Mouse (Mus musculus): ENCODE measurements around the gene Serpina3c. TPM values are rescaled to one million over a fixed set of nuclear protein-coding genes. Genes with fewer than 3 reads are reported as not detected.
"Not testable (repeated sequence)": the region's sequence is repeated elsewhere in the genome, so short reads cannot be mapped to it uniquely, and the experiment has no call there.

The Serpina3c gene
- polyA plus RNA-seq, 1 experiment from 2014 or later: not detected

DNA sequence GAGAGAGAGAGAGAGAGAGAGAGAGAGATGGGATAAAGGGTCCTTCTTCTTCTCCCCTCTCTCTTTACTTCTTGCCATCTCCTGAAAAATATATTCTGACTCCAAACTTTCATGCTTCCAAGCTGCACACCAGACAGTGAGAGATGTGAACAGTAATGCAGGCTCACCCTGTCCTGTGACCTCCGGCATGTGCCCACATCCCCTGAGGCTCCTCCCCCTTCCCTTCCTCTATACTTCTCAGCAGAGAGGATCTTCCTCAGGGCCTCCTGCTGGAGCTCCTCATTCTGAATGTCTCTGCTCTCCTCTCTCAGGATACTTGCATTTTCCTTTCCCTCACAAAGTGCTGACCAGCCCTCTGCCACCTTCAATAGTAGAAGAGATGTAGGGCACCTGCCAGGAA lies 11.2 kb downstream of the Serpina3c start:
- Histone ChIP-seq H3K4me3 (no peak overlapping the region), H3K27me3 (no peaks in the 10 kb centered on the region), H3K4me1 (replicated peaks) (no peaks in the 10 kb centered on the region), H3K4me2 (no peak overlapping the region), H3K36me3 (no peaks in the 10 kb centered on the region), H3K27ac (no peak overlapping the region), H3K9ac (no peak overlapping the region), H3K9me3 (no peaks in the 10 kb centered on the region)
- ATAC-seq (ENCODE audit: low FRiP score): no peak
- WGBS: 56% methylated on average over 1 of the region's 1 CpGs

DNA sequence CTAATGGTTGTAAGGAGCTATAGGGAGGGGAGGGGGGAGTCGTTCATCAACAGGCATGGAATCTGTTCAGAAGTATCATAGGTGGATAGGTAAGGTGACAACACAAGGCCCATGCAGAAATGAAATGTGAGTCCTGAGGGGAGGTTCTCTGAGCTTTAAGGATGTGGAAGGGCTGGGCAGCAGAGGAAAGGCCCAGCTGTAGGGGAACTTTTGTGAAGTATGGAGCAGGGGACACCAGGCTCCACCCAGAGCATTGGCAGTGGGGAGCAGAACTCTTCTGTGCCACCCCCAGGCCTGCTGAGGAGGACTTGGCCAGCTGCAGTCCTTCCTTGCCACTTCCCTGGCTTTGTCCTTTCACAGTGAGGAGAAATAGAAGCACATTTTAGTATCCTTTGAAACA lies 12.2 kb downstream of the Serpina3c start:
- Histone ChIP-seq H3K9me3 (no peaks in the 10 kb centered on the region), H3K4me1 (replicated peaks) (no peaks in the 10 kb centered on the region), H3K4me2 (no peak overlapping the region), H3K27me3 (no peaks in the 10 kb centered on the region), H3K36me3 (no peaks in the 10 kb centered on the region), H3K9ac (no peak overlapping the region), H3K4me3 (no peak overlapping the region), H3K27ac (no peak overlapping the region)
- no peak for ATAC-seq (ENCODE audit: low FRiP score)
- 87% methylated on average over 1 of the region's 1 CpGs for WGBS

DNA sequence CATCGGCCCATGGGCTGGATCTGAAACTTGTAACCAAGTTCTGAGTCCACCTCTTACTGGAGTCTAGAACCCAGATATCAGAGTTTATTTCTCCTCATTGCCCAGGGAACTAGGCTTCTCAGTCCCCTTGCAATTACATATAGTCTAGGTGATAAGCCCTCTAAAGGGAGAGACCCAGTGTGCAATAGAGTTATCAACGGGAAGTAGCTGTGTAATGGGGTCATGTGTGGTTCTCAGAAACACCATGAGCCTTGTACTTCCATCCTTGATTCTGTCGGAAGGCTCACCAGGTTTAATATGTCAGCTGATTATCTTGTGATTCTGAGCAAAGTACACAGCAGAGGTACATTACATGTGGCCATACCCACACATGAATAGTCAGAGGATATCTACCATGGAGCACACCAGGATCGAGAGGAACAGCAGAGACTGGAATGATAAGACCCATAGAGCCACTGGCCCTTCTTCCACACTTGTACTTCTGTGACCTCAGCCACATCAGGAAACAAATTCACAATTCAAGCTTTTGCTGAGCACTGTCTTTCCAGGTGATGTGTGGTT lies 13.0 kb downstream of the Serpina3c start:
- Histone ChIP-seq H3K9ac (no peak overlapping the region), H3K4me3 (no peak overlapping the region), H3K36me3 (no peaks in the 10 kb centered on the region), H3K27ac (no peak overlapping the region), H3K4me1 (replicated peaks) (no peaks in the 10 kb centered on the region), H3K4me2 (no peak overlapping the region), H3K9me3 (no peaks in the 10 kb centered on the region), H3K27me3 (no peaks in the 10 kb centered on the region)
- 90% methylated on average over 4 of the region's 4 CpGs for WGBS
- no peak for ATAC-seq (ENCODE audit: low FRiP score)

DNA sequence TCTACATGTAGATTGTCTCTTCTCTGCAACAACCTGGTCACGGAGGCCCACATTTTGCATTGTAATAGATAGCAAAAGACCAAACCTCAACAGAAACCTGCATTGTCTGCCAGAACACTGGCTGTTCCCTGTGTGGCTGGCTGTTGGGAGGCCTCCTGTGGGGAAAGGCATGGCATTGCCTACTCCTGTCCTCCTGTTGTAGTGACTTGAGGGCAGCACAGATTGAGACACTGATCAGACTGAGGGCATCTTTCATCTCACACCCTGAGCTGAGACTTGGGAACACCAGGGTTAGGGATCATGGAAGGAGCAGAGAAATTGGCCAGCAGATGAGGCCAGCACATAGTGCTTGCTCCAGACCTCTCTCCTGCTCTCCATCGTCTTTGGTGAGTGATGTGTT lies 15.5 kb downstream of the Serpina3c start:
- Histone ChIP-seq H3K4me3 (no peak overlapping the region), H3K36me3 (no peaks in the 10 kb centered on the region), H3K9ac (no peak overlapping the region), H3K9me3 (no peaks in the 10 kb centered on the region), H3K27me3 (no peaks in the 10 kb centered on the region), H3K4me1 (replicated peaks) (no peaks in the 10 kb centered on the region), H3K4me2 (no peak overlapping the region), H3K27ac (no peak overlapping the region)
- ATAC-seq (ENCODE audit: low FRiP score): no peak
- WGBS: 86% methylated on average over 2 of the region's 2 CpGs

DNA sequence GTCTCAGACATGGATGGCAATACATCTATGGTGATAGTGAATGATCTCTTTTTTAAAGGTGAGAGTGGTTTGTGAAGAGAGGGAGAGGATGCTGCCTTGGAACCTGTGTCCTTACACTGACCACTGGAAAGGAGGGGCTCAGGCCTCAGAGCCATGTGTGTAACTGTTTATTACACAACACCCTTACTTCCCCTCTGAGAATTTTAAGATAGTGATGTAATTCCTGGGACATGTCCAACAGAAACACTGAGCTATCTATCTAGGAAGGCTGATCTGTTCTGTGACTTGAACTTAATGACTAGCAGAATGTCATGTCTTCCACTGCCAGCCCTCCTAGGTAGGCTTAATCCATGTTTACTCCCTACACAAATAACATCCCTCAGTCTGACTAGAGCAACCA lies 22.6 kb downstream of the Serpina3c start:
- Histone ChIP-seq H3K27me3 (no peaks in the 10 kb centered on the region), H3K27ac (no peak overlapping the region), H3K4me2 (no peak overlapping the region), H3K4me1 (replicated peaks) (no peaks in the 10 kb centered on the region), H3K9me3 (no peaks in the 10 kb centered on the region), H3K36me3 (no peaks in the 10 kb centered on the region), H3K4me3 (no peak overlapping the region), H3K9ac (no peak overlapping the region)
- ATAC-seq (ENCODE audit: low FRiP score): no peak

DNA sequence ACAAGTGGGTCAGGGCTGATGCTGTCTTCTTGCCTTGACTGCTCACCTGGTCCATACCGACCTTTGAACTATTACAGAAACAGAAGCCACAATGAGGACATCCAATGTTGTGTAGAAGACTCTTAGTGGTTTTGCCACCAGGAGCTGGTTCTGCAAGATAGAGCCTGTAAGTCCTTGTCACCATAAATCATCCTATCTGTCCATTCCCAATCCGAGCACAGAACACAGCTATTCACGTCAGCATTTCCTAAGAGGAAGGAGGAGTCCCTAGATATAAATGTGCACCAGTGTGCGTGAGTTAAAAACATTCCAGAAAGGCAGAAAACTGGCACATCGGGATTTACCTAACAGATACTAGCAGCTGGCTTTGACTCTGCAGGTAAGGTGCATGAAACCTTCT lies 26.0 kb downstream of the Serpina3c start, which contains the start of gene Serpina3b:
Serpina3b (plus strand) TSS at position 301 of the 400 bp plus-strand sequence.
- WGBS: 90% methylated on average over 5 of the region's 5 CpGs
- no peak within 1 kb of the TSS for H3K4me2 ChIP-seq
- no peak for ATAC-seq (ENCODE audit: low FRiP score)
- H3K9me3 ChIP-seq: no peaks in the 10 kb centered on the region
- no peak within 1 kb of the TSS for H3K4me3 ChIP-seq
- no peaks in the 10 kb centered on the region for H3K27me3 ChIP-seq
- no peak within 1 kb of the TSS for H3K9ac ChIP-seq
- no peak within 1 kb of the TSS for H3K27ac ChIP-seq
- H3K4me1 ChIP-seq (replicated peaks): no peaks in the 10 kb centered on the region
- no peaks in the 10 kb centered on the region for H3K36me3 ChIP-seq

DNA sequence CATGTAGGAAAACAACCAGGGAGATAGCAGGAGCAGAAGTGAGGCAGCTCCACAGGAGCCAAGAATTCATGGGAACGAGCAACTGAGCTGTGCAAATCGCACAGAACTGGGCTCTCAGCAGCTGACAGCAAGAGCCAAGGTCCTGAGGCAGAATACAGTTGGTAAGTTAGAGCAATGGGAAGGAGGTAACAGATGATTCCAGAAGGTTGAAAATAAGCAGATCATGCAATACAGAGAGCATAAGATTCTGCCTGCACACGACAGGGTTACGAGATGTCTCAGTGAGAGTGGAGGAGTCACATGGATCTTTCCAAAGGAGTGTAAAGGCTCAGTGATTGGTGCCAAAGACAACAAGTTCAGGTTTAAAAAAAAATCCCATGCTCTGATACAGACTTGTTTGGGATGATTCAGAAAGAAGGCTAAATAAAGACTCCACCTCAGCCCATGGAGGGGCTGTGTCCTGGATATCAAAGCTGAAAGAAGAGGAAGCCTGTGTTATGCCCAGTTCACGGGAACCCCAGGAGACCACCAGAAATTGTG lies 28.6 kb downstream of the Serpina3c start:
- Histone ChIP-seq H3K9me3 (no peaks in the 10 kb centered on the region), H3K36me3 (no peaks in the 10 kb centered on the region), H3K4me1 (replicated peaks) (no peaks in the 10 kb centered on the region), H3K27me3 (no peaks in the 10 kb centered on the region), H3K4me2 (no peak overlapping the region), H3K4me3 (no peak overlapping the region), H3K27ac (no peak overlapping the region), H3K9ac (no peak overlapping the region)
- WGBS: 82% methylated on average over 5 of the region's 5 CpGs
- ATAC-seq (ENCODE audit: low FRiP score): no peak

DNA sequence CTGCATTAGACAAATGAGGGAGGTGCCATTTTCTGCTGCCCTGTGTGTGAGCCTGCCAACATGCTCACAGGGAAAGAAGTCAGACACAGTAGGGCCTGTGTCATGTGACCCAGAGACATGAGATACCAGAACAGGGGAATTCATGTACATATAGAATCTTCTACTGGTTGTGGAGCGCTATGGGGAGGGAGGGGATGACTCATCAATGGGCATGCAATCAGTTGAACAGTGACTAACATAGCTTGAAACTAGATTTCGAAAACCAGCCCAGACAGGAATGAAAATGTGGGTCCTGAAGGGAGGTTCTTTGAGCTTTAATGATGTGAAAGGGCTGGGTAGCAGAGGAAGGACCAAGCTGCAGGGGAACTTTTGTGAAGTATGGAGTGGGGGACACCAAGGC lies 29.7 kb downstream of the Serpina3c start:
- ATAC-seq (ENCODE audit: low FRiP score): no peak
- no peaks in the 10 kb centered on the region for H3K4me1 ChIP-seq (replicated peaks)
- no peak overlapping the region for H3K9ac ChIP-seq
- 84% methylated on average over 2 of the region's 2 CpGs for WGBS
- no peak overlapping the region for H3K4me2 ChIP-seq
- no peaks in the 10 kb centered on the region for H3K9me3 ChIP-seq
- no peak overlapping the region for H3K4me3 ChIP-seq
- H3K36me3 ChIP-seq: no peaks in the 10 kb centered on the region
- H3K27ac ChIP-seq: no peak overlapping the region
- no peaks in the 10 kb centered on the region for H3K27me3 ChIP-seq

DNA sequence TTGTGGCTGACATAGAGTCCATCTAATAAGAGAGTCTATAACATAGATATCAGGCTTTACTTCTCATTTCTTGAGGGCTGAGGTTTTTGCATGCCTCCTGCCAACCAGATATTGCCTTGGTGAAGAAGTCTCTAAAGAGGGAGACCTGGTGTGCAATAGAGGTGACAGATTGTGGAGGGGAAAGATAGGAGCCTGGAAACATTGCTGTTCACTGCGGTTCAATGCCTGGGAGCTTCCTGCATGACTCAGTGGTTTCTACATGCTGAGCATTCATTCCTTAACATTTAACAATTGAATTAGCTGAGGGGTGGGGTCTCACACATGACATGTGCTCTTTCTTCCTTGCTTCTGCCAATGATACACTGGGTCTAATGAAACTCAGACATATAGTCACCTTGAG lies 30.6 kb downstream of the Serpina3c start:
- Histone ChIP-seq H3K4me2 (no peak overlapping the region), H3K9ac (no peak overlapping the region), H3K27ac (no peak overlapping the region), H3K36me3 (no peaks in the 10 kb centered on the region), H3K9me3 (no peaks in the 10 kb centered on the region), H3K27me3 (no peaks in the 10 kb centered on the region), H3K4me3 (no peak overlapping the region), H3K4me1 (replicated peaks) (no peaks in the 10 kb centered on the region)
- WGBS: 94% methylated on average over 1 of the region's 1 CpGs
- ATAC-seq (ENCODE audit: low FRiP score): no peak

DNA sequence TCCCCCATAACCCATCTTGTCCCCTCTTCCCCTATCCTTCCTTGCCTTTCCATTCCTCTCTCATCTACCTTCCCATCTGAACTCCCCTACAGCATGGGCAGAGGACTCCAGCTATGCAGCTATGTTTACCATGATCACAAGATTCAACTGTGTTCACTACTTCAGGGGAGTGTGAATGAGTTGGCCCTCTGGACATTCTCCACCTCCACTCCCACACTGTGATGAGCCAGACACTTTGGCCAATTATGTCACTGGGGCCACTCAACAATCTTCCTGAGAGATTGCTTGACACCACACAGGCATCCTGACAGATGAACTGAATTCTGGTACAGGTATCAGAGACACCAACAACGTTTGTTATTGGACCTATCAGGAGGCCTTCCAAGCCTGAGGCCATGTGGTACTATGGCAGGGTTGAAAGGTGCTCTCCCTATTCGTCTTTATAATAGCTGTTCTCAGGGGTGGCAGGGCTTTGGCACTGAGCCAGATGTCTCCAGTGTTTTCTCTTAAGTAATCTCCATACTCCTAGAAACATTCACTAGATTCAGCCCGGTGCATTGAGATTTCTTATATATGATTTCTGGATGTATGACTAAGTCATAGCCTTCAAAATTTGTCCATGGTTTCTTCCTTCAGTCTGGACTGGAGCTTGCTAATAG lies 38.6 kb downstream of the Serpina3c start:
- Histone ChIP-seq H3K9ac (no peak overlapping the region), H3K4me2 (no peak overlapping the region), H3K4me3 (no peak overlapping the region), H3K9me3 (no peaks in the 10 kb centered on the region), H3K4me1 (replicated peaks) (no peaks in the 10 kb centered on the region), H3K27ac (no peak overlapping the region), H3K27me3 (no peaks in the 10 kb centered on the region), H3K36me3 (no peaks in the 10 kb centered on the region)
- WGBS: 66% methylated on average over 3 of the region's 3 CpGs
- no peak for ATAC-seq (ENCODE audit: low FRiP score)

DNA sequence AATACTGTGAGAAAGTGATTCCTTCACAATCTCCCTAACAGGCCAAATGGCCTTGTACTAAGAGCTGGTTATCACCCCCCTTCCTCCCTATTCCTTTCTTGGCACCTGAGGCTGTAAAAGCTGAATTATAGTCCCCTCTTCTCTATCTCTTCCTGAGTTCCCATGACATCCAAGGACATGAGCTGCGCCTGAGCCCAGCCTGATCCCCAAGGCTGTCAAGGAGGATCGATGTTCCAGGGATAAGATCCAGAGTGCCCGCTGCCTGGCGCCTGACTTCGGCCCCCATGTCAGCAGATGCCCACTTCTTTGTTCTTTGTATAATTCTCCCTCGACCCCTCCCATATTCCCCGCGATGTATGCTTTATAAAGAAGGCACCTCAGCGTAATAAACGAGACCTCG lies 41.3 kb downstream of the Serpina3c start, which contains the start of gene Serpina3a:
Serpina3a (plus strand) TSS at position 392 of the 400 bp plus-strand sequence.
- not testable (repeated sequence) for H3K27ac ChIP-seq; ATAC-seq (ENCODE audit: low FRiP score); H3K27me3 ChIP-seq; H3K36me3 ChIP-seq; H3K9me3 ChIP-seq; H3K4me2 ChIP-seq; H3K9ac ChIP-seq; H3K4me1 ChIP-seq (replicated peaks); H3K4me3 ChIP-seq
- 93% methylated on average over 11 of the region's 11 CpGs for WGBS

DNA sequence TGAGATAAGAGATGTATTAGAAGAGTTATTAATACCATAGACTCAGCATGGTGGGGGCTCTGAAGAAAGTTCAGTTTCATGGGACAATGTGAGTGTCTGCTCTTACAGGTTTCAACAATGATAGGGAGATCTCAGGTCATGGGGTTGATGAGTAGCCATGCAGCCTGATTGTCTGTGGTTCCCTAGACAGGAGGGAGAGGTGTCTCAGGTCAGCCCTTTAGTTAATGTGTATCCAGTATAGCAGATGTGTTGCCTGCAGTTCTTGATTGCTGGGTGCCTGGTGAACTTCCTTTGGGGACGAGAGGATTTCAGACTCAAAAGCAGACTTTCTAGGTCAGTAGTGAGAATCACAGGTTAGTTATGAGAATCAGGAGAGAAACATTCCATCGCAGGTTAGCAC lies 45.2 kb downstream of the Serpina3c start:
- 96% methylated on average over 2 of the region's 2 CpGs for WGBS
- H3K4me1 ChIP-seq (replicated peaks): no peaks in the 10 kb centered on the region
- no peak overlapping the region for H3K9ac ChIP-seq
- H3K27me3 ChIP-seq: no peaks in the 10 kb centered on the region
- no peak overlapping the region for H3K4me3 ChIP-seq
- no peak overlapping the region for H3K4me2 ChIP-seq
- H3K36me3 ChIP-seq: no peaks in the 10 kb centered on the region
- no peak overlapping the region for H3K27ac ChIP-seq
- ATAC-seq (ENCODE audit: low FRiP score): no peak
- H3K9me3 ChIP-seq: no peaks in the 10 kb centered on the region

DNA sequence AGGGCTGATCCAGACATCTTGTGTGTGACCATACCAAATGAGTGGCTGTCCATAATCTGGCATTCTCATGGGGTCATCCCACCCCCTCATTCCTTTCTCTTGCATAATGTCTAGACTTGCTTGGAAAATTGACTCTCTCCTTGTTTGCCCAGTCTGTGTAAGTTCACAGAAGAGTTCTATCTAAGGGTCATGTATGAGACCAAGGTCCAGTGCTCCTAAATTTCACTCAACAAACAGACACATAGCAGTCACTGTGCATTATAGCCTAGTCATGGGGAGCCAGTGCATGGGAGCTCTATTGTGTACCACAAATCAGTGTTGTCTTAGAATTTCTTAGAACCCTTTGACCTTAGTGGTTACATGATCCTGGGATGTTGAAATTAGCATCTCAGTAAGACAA lies 46.8 kb downstream of the Serpina3c start:
- Histone ChIP-seq H3K9me3 (no peaks in the 10 kb centered on the region), H3K36me3 (no peaks in the 10 kb centered on the region), H3K9ac (no peak overlapping the region), H3K4me2 (no peak overlapping the region), H3K4me1 (replicated peaks) (no peaks in the 10 kb centered on the region), H3K27me3 (no peaks in the 10 kb centered on the region), H3K4me3 (no peak overlapping the region), H3K27ac (no peak overlapping the region)
- no peak for ATAC-seq (ENCODE audit: low FRiP score)

Measured in hindbrain, embryonic 13.5 days (tissue).